Mouse (Mus musculus): ENCODE results near the gene Fam3c. TPM values are rescaled to one million over a fixed set of nuclear protein-coding genes. Genes with fewer than 3 reads are reported as not detected.

Fam3c gene
- total RNA-seq (2021): 10 to 100 TPM; 21.8 to 23.9 TPM
- long read RNA-seq, experiment 1, transcript Fam3c-205 (10 exons, 2,826 nt): major isoform, 20 of 31 reads
- long read RNA-seq, experiment 1, partial matches to known transcripts: 3 of 31 reads
- long read RNA-seq, experiment 1, other reads (novel, unspliced or antisense): 8 of 31 reads
- long read RNA-seq, experiment 2, transcript Fam3c-205 (10 exons, 2,826 nt): major isoform, 19 of 32 reads
- long read RNA-seq, experiment 2, partial matches to known transcripts: 2 of 32 reads
- long read RNA-seq, experiment 2, other reads (novel, unspliced or antisense): 10 of 32 reads

DNA sequence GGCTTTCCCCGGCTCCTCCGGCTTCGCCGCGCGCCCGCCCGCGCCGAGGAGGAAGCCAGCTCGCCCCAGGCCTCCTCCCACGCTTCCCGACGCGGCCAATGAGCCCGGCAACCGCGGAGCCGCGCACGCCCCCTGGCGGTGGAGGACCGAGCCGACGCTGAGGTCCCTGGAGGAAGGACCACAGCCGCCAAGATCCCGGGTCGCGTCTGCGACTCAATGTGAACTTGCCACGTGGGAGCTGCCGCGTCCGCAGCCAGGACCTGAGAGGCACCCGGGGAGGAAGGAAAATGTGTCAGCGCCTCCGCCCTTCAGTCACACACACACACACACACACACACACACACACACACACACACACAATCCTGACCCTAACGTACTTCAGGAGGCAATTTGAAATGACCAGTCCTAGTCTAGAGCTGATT lies at the start of gene Fam3c:
TSS of gene Fam3c (minus strand) at position 158 of the 422 bp plus-strand sequence.
- DNase-seq: peak; percentile 96
- intact Hi-C loops (cut with DNase I; ENCODE audit: low total_unique reads): no loop called here

DNA sequence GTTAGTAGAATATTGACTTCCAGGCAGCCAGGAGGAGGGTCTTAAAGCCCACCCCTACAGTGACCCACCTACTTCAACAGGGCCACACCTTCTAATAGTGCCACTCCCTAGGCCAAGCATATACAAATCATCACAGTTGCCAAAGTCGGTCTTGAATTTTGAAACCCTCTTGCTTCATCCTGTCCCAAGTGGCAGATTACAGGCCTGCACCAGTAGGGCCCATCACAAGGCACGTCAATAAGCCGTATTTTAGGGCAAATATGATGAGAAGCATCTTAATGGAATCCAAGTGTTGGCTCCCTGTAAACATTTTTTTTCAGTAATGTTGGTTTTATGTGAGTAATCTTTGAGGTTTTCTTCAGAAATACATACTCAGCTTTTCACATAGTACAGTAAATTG lies 49.0 kb upstream of the Fam3c start:
- intact Hi-C loops (cut with DNase I; ENCODE audit: low total_unique reads): no loop called here
- DNase-seq: no peak

DNA sequence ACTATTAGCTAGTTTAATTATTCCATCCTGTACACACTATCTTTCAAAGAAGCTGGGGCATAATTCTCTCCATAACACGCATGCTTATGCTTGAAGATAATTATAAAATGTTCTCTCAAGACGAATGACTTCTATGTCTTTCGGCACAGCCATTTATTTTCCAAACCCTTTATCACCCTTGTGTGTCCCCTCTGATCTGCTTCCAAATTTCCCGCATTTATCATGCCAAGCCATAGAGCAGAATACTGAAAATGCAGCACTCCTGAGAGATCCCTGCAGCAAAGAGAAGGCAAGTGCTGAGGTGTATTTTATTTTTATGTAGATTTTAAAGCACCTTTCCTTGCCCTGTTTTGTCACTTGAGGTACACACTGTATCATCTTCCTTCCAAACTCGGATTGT lies 47.7 kb upstream of the Fam3c start:
- intact Hi-C loops (cut with DNase I; ENCODE audit: low total_unique reads): no loop called here
- DNase-seq: no peak

GRCm38 (mm10) chr6:22403317-22403716 lies 47.3 kb upstream of the Fam3c start:
- no peak for DNase-seq
- intact Hi-C loops (cut with DNase I; ENCODE audit: low total_unique reads): no loop called here

GRCm38 (mm10) chr6:22402548-22403164 lies 46.6 kb upstream of the Fam3c start:
- DNase-seq: no peak
- intact Hi-C loops (cut with DNase I; ENCODE audit: low total_unique reads): no loop called here

DNA sequence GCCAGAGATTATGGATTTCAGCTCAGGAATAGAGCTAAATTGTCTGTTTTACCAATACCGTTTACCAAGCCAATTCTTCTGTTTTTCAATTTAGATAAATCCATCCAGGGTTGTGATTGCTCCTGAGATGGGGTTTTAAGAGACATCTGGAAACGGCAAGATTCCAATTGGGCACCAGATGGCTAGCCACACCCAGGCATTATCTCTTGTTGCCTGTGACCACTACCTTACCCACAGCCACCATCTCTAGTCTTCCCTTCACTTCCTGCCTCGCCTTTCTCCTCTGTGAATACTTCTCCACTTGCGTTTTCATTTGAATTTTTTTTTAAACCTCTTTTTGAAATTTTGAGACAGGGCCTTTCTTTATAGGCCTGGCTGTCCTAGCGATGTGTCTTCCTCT lies 46.0 kb upstream of the Fam3c start:
- DNase-seq: no peak
- intact Hi-C loops (cut with DNase I; ENCODE audit: low total_unique reads): no loop called here

DNA sequence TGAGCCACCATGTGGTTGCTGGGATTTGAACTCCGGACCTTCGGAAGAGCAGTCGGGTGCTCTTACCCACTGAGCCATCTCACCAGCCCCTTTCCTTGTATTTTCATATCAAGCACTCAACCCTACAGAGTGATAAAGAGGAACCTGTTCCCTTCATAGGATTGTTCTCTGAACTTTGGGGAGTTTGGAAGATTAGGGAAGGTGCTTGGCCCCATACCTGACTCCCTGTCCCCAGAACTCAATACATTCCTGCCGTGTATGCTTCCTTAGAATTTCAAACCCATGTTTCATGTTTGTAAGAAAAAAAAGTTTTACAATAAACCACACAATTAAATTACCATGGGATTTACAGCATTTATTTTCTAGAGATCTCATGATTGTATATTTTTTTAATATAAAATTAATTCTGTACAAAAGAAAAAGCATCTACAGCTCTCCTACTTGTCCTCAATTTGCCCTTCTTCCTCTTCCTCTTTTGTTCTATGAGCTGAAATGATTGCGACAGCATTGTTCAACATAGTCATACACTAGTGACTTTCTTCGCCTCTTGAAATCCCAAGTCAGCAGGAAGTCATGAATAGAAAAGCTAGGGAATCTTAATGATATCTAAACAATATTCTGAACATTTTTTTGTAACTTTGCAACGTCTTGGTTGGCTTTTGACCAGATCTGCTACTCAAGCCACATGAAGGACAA lies 42.2 kb upstream of the Fam3c start:
- intact Hi-C loops (cut with DNase I; ENCODE audit: low total_unique reads): no loop called here
- DNase-seq: no peak

- intact Hi-C loops (cut with DNase I; ENCODE audit: low total_unique reads): no loop called here
- DNase-seq: no peak
Observed at GRCm38 (mm10) chr6:22395207-22395606, 39.2 kb upstream of the Fam3c start.

GRCm38 (mm10) chr6:22390654-22391365 lies 34.8 kb upstream of the Fam3c start:
- no peak for DNase-seq

DNA sequence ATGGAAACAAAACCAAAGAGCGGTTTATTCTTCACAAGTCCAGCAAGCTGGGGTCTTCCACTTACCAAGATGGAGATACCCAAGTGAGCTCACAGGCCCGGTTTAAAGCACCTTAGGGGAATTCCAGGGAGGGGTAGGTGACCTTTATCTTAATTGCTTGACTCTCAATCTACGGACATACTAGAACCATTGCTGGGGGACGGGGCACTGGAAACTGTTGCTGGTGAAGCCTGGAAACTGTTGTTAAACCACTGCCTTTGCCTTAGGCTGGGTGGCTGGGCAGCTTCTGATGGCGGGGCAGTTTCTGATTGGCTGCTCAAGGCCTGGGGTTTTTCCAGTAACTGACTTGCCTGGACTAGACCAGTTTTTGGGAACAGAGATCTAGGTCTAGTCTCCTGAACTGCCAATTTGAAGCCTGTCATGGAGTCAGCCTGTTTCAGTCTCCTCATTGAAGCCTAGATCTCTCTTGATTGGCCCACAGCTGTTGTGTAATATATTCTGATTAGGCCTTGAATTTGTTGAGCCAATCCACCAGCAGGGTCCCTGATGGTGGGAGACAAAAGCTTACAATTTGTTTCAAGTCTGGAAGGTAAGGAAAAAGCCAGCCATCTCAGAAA lies 29.3 kb upstream of the Fam3c start:
- DNase-seq: no peak
- intact Hi-C loops (cut with DNase I; ENCODE audit: low total_unique reads): no loop called here

More at GRCm38 (mm10) chr6:22390654-22391365, 34.8 kb upstream of the Fam3c start:
- intact Hi-C loops (cut with DNase I; ENCODE audit: low total_unique reads): no loop called here

DNA sequence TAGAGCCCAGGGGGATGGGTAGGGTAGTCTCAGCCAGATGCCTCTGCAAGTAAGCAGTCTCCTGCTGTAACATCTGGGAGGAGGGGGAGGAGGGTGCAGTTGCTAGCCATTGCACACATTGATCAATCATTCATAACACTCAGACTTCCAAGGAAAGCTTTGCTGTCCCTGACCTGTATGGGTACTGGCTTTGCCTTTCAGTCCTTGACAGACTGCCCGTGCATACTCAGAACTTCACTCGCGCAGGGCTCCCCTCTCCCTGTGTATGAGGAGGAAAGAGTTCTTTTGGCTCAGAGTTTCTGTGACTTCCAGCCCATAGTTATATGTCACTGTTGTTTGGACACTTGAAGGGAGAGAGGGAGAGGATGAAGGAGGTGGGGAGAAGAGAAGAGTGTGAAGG lies 24.2 kb upstream of the Fam3c start:
- no peak for DNase-seq
- intact Hi-C loops (cut with DNase I; ENCODE audit: low total_unique reads): no loop called here

DNA sequence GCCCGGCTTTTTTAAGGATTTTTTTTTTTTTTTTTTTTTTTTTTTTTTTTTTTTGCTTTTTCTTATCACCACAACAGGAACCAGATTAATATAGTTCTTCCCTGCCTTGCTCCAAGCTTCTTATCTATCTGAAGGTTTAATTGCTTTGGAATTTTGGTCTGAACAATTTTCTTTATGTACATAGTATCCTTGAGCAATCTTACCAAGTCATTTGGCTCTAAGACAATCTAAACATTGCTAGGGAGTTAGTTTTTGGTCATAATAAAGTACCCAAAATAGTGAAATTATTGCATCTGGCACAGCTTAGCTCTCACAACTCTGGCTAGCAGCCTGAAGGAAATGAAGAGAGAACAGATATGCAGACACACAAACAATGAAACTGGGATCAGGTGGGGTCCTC lies 23.8 kb upstream of the Fam3c start:
- intact Hi-C loops (cut with DNase I; ENCODE audit: low total_unique reads): no loop called here
- DNase-seq: no peak

GRCm38 (mm10) chr6:22378462-22378861 lies 22.4 kb upstream of the Fam3c start:
- intact Hi-C loops (cut with DNase I; ENCODE audit: low total_unique reads): no loop called here
- DNase-seq: no peak

DNA sequence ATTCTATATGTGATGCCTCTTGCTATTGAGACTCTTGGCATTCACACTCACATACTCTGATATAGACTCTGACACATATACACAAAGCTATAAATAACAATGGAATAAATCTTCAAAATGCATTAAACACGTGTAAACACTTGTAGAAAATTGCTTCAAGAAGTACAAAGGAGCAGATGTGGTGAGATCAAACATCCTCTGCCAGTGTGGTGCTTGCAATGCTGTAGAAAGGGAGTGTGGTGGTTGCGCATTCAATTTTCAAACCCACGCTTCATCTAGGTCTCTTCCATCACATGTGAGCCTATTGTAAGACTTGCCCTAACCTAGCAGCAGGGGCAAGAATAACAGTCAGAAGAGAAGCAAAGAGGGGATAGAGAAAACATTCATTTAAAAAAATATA lies 18.7 kb upstream of the Fam3c start:
- no peak for DNase-seq
- intact Hi-C loops (cut with DNase I; ENCODE audit: low total_unique reads): no loop called here

DNA sequence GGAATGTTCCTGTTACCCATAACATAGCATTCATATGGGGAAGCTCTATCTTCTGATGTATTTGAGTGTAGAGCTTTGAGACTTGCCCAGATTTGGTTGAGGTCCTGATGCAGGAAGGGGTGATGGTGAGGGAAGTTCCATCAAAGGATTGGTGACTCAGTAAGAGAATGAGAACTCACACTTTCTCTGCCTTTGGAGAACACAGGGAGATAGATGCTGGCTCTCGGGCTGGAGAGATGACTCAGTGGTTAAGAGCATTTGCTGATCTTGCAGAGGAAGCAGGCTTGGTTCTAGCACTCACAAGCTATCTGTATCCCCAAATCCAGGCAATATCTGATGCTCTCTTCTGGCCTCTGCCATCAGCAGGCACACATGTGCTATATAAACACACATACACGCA lies 17.4 kb upstream of the Fam3c start:
- intact Hi-C loops (cut with DNase I; ENCODE audit: low total_unique reads): no loop called here
- no peak for DNase-seq

DNA sequence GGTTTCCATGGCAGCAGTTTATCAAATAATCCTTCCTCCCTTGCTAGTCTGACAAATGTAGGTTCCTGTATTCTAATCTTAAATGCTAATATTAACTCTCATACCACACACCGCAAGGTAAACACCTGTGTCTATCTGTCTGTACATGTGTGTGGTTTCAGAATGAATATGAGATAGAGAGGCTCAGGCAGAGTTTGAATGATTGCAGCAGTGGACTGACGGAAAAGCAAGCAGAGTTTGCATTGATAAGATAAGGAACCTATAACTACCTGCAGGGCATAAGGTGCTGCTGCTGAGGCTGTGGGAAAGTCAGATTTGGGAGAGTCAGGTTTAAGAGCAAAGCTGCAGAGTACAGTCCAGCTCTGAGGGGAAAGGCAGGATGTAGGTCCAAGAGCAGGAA lies 10.9 kb upstream of the Fam3c start:
- DNase-seq: no peak
- intact Hi-C loops (cut with DNase I; ENCODE audit: low total_unique reads): no loop called here

DNA sequence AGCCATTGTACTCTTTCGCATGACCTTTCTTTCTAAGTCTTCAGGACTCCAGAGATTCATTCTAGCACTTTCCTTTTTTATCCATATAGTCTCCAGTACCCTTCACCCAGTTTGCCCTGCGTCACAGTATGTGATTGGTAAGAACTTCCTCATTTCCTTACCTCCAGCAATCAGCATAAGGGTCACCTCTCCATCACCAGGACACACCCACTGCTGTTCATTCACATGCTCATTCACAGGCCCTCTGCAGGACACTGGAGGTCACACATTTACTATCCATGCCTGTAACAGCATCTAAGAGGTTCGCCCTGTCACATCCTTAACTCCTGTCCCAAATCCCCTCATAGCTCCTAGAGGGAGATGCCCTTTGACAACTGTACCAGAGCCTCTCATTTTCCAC lies 7.5 kb upstream of the Fam3c start:
- intact Hi-C loops (cut with DNase I; ENCODE audit: low total_unique reads): no loop called here
- DNase-seq: no peak

DNA sequence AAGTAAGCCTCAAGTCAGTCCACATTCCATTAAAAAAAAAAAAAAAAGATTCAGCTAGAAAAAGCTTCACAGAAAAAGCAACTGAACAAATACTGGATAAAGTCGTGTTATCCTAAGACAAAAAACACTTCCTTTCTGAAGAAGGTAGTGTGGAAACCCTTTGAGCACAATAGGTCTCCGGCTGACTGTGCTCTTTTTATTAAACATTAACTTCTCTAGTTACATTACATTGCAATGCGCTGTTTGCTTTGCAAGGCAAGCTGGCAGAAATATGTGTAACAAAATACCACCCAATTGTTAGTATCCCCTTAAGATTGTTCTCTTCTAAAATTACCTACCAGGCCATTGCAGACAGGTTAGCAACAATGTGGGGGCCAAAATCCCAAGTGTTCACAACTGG lies 5.9 kb upstream of the Fam3c start:
- no peak for DNase-seq
- intact Hi-C loops (cut with DNase I; ENCODE audit: low total_unique reads): no loop called here

DNA sequence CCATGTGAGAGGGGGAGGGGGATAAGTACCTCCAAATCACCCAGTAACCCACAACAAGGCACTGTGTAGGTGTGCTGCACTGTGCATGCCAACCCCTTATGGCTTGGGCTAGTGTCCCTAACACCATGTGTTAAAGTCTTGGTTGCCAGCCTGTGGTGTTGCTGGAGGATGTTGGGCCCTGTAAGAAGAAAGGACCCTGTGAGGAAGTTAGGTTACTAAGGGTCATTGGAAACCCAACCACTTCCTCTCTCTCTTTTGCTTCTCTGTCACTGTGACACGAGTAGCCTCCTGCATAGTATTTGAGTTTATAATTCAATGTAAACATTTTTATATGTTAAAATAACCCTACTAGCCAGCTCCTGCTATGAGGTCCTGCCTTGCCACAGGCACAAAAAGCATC lies 3.0 kb upstream of the Fam3c start:
- intact Hi-C loops (cut with DNase I; ENCODE audit: low total_unique reads): no loop called here
- no peak for DNase-seq

GRCm38 (mm10) chr6:22357351-22357750 lies 1.3 kb upstream of the Fam3c start:
- intact Hi-C loops (cut with DNase I; ENCODE audit: low total_unique reads): no loop called here
- no peak for DNase-seq
